Mouse (Mus musculus) spleen, postnatal 4 days (tissue): ENCODE measurements around the gene Orm3.

ENCODE experiments used
- DNase-seq, 2 experiments: peaks; one replicate each; pipeline ENCODE4 v3.0.0; 2022; ENCODE audit warnings: low spot score in 2 of 2

Gene Orm3

DNA sequence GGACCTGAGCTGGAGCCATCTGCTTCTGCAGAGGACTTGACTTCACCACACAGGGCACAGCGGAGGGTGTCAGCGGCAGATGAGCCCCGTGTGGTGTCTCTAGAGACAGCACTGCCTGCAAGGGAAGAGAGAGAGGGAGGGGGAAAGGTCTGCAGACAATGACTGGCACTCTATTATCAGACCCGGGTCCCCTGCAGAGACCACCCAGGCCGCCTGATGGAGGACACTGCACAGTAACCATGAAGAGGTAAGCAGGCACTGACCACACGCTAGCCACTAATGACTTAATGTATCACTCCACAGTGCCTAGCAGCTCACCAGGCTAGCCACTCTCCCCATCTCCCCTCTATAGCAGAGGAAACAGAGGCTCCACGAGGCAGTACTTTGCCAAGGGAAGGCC lies 14.9 kb downstream of the Orm3 start:
- DNase-seq: no peak

GRCm38 (mm10) chr4:63371890-63372289 lies 15.9 kb downstream of the Orm3 start:
- peak; percentile 74 to 88 for DNase-seq

- peak; percentile 45 to 76 for DNase-seq
Measured at GRCm38 (mm10) chr4:63373404-63373803, 17.4 kb downstream of the Orm3 start.

DNA sequence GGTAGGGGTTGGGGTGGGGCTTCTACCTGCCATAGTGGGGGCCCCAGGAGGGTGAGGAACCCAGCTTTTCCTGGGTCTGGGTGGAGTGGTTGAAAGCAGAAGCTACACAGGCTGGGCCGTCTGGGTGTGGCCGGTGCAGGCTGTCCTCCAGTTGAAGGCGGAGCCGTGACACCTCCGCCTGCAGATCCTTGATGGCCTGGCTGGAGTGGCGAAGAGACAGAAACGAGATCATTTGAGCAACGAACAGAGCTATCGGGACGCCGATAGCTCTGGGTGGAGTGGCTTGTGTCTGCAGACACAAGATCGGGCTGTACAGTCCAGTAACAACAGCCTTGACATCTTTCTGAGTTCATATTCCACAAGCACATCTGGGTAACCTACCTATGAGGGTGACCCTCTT lies 18.4 kb downstream of the Orm3 start:
- DNase-seq: peak; percentile 81 to 85

GRCm38 (mm10) chr4:63375367-63375766 lies 19.4 kb downstream of the Orm3 start:
- DNase-seq: no peak

DNA sequence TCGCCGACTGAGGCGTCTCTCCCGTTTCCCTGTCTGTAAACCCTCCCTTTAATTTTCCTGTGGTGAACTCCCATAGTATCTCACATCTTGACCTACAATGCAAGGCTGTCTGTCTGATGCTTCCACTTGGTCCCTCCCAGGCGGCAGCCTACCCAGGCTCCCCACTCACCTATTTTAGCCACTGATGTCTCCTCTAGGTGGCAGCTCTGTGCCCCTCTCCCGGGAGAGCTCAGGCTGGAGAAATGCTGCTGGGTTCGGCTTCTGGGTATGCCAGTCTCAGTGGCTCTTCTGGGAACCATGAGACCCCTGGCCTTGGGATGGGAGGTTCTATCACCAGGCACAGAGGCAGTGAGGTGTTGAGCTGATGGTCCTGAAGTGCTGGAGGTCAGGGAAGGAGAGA lies 21.5 kb downstream of the Orm3 start:
- no peak for DNase-seq

DNA sequence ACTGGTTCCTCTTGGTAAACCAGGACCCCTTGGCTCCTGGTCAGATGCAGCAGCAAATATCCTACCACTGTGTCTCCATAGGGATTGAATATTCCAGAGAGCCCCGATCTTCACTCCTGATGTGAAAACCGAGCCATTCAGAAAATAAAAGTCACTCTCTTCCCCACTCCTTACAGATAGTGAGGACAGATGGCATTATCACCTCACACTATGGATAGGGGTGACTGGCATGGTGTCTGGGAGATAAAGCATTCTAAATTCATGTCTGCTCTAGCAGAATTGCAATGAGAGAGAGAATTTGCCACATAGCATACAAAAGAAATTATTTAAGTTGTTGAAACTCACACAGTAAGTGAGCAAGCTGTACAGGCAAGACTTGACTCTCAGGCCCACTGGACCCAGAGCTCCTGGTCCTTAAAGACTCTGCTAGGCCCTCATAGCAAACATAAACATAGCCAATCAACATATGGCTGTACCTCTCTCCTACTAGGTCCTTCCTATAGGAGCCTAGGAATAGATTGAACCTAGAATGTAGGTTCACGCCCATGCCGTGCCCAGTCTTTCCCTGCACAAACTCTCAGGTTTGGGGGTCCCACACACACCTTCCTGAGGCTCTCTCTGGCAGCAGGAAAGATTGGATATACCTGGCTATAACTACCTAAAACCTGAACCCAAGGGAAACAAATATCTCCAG lies 26.9 kb downstream of the Orm3 start:
- no peak for DNase-seq

DNA sequence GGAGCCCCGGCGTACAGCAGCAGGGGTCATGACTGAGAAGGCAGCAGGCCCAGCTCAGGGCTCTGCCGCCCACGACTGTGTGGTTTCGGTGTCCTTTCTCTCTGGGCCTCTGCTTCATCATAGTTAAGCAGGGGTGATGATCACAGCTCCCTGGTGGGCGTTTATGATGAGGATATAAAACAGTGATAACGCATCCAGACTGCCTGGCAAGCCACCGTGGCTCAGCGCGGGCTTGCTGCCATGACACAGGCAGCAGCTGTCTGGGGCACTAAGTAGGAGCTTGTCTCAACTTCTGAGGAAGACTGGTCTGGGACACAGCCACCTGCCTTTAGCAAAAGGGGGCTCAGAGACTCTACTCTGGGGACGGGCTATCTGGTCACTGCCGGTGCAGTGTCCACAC lies 27.5 kb downstream of the Orm3 start:
- DNase-seq: no peak

DNA sequence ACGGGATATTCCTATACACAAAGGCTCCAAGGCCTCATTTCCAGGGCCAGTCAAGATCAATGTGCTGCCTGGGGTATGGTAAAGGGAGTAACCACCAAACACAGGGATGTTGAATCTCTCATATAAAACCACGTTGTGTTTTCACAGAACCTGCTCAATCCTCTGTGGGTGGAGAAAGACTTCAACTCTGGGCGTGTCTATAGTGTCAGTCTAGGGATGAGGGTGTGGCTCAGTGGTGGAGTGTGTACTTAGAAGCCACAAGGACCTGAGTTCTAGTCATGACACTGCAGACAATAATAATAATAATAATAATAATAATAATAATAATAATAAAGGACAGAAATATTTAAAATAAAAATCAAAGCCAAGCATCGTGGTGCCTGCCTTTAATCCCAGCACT lies 28.3 kb downstream of the Orm3 start:
- no peak for DNase-seq

GRCm38 (mm10) chr4:63385253-63385652 lies 29.3 kb downstream of the Orm3 start:
- no peak for DNase-seq

GRCm38 (mm10) chr4:63385784-63386183 lies 29.8 kb downstream of the Orm3 start:
- DNase-seq: peak in 1 of 2 experiments; percentile 66

DNA sequence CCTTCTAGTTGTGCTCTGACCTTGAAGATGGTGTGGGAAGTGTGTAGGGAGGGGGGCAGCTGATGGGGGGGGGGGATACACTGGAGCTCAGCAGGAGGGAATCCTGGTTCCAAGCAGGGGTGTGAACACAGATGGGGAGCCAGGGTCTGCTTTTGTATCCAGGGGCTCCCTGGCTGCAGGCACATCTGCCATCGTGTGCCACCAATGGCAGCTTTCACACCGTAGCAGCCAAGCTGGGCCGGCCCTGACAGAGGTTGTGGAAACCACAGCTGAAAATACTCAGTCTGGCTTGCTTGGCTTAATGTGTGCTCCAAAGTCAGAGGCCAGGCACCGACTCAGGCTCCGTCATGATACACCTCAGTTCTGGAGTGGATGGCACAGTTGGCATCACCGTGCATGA lies 32.1 kb downstream of the Orm3 start:
- DNase-seq: no peak

GRCm38 (mm10) chr4:63389121-63389886 lies 33.3 kb downstream of the Orm3 start:
- DNase-seq: no peak

DNA sequence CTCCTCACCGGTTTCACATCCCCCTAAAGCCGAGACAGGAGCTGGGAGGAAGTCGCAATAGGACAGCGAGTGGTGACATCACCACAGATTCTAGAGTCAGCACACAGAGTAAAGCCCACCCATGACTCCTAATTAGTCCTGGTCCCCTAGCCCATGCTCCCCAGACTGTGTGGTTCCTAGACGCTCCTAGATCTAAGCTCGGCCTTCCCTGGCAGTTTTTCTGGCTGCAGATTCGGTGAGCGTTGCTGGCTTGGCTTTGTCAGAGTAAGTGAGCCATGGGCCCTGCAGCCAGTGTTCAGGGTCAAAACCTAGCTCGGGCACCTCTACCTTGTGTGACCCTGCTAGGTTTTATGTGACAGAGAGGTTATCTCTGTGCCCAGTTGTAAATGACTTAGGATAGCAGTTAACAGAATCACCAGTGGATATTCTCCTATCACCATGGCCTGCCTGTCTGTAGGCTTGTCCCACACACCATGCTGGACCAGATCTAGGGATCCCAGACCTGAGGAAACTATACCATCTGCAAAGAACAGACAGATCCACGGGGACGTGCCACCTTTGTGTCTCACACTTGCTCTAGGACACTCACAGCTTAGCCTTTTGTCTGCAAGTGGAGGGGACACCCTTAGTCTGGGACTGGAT lies 34.0 kb downstream of the Orm3 start:
- DNase-seq: no peak

DNA sequence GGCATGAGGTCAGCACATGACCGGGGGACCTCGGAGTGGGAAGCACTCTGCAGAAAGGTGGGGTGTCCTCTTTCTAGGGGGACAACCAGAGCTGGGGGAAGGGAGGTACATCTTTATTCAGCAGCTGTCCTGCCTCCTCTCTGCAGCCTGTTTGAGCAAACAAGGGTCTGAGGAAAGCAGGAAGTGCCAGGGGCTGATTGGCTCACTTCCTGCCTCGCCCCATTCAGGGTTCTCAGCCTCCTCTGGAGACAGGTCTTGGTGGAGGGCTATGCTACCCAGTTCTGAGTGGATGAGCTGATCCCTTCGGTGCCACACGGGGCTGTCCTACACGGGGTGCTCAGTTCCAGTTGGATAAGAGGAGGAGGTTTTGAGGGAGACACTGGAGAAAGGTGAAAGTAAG lies 35.4 kb downstream of the Orm3 start:
- no peak for DNase-seq

DNA sequence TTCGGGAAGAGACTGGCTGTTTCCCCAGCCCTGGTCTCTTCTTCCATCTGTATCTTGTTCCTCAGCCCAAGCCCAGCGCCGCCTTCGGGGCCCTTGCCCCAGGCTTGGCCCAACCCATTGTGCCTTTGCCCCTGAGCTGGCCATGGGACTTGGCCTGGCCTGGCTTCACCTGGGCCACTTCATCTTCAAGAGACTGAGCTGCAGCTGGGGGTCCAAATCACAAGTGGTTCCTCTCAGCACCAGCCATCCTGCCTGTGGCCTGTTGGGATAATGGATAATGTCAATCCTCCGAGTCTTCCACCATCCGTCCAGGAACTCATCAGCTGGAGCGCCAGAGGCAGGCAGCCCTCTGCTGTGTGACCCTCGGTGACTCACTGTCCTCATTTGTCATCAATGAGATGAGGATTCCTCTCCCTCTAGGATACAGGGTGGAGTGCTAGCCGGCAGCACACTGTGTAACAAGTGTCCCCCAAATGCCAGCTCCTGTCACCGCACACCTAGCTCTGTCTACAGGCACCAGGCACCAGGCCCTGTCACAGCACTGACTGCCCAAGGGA lies 42.1 kb downstream of the Orm3 start:
- DNase-seq: no peak

DNA sequence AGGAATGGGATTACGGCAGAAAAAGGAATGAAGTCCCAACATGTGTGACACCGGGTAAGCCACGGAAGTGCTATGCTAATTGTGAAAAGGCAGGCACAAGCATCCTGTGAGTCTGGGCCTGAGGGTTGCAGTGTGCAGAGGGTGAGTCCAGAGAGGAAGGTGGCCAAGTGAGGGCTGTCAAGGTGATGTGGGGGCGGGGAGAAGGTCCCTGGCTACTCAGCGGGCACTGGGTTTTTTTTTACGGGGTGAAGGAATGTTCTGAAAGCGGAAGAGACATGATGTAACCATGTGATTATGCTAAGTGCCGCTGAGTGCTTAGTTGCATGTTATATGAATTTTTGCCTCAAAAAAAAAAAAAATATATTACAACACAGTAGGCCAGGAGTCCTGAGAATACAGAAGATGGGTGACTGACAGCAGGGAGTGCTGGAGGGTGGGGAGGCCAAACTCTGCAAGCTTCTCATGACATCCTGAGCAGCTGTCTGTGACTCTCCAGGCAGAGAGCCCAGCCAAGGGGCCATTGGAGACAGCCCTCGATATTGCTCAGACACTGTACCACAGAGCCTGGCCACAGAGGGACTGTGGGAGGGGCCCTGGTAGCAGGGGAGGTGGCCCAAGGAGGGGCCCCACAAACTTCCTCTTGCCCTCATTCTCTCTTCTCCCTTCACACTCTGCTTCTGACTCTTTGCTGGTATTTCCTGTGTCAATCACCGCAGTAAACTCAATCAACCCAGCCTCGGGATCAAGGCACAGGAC lies 43.1 kb downstream of the Orm3 start:
- peak; percentile 66 to 79 for DNase-seq

GRCm38 (mm10) chr4:63399691-63400270 lies 43.8 kb downstream of the Orm3 start:
- DNase-seq: no peak

DNA sequence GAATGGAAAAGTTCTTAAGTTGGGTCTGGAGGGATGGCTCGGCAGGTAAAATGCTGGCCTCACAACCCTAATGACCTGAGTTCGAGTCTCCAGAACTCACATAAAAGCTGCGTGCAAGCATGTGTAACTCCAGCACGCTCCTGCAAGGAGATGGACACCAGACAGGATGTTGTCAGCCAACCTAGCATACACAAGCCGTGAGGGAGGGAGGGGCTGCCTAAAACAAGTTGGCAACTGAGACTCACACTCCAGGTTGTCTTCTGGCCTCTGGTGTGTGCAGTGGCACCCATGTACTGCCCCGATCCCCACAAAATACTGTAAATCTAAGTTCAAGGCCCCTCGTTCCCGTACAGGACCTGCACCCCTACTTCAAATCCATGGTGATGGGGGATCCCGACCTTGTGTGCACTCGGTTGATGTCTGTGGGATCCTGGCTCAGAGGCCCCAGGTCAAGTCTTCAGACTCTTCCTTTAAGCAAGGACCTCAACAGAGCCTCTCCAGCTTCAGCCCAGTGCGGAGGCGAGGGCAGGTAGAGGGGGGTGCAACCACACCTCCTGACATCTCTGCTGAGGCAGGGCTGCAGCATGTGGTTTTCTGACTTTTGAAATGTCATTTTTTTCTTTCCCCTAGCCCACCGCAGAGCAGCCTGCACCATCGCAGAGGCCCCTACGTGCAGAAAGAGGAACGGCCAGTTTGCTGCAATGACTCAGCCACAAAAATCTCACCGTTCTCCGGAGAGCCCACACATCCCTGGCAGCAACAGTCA lies 44.8 kb downstream of the Orm3 start:
- DNase-seq: peak; percentile 51 to 74

GRCm38 (mm10) chr4:63401620-63402019 lies 45.7 kb downstream of the Orm3 start:
- DNase-seq: no peak

DNA sequence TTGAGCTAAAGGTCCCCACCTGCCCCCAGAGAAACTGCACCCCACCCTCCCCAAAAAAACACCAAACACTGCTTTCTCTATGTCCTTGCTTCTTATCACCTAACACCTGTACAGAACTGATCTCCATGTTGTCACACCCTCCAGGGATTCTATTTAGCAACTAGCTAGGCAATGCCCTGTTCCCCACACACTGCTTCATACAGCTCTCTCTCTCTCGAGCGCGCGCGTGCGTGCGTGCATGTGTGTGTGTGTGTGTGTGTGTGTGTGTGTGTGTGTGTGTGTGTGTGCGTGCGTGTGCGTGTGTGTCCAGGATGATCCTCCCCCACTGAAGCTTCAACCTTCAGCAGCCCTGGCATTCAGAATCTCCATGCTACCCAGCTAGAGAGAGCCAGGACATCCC lies 46.1 kb downstream of the Orm3 start:
- no peak for DNase-seq
